Mouse (Mus musculus): Measurements from ENCODE around the gene Hist1h4b.

Hist1h4b gene

DNA sequence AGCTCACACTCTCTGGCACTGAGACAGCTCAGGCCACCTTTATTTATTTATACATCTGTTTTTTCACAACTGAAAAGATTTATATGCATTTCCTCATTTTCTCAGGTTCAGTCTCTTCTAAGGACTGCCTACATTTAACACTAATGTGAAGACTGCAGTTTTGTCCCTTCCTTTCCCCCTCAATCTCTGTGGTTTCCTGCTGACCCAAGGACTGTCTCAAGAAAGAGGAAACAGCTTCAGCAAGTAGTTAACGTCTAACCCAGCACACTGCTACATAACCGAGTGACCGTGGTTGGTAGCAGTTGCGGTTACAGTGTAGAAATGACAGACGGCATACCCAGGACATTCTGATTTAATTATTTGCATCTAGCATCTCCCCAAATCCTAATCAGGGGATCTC lies 42.6 kb downstream of the Hist1h4b start:
- no peak for DNase-seq (ENCODE audit: low read depth, low spot score)

GRCm38 (mm10) chr13:23804532-23804931 lies 47.7 kb downstream of the Hist1h4b start:
- no peak for DNase-seq (ENCODE audit: low read depth, low spot score)

- DNase-seq (ENCODE audit: low read depth, low spot score) = no peak
Measured at GRCm38 (mm10) chr13:23806422-23807052, 49.7 kb downstream of the Hist1h4b start, which contains the start of gene Slc17a2. TSS of gene Slc17a2 (plus strand) at chr13:23806993.
